Mouse (Mus musculus) Patski (cell line): ENCODE results near the gene Pard6a. TPM values are rescaled to one million over a fixed set of nuclear protein-coding genes. Genes with fewer than 3 reads are reported as not detected.

ENCODE experiments used
- ATAC-seq: fragments of 100-300 bp; one replicate; pipeline ENCODE4 v1.8.0; 2021
- CTCF ChIA-PET: fragments of 350-600 bp; sonication (Branson Sonifier 250); formaldehyde crosslinking; loops from one replicate; lab custom pipeline; 2022; ENCODE audit warnings: inconsistent platforms; lab: Charles Lee
- POLR2A ChIA-PET: fragments of 350-600 bp; sonication (Branson Sonifier 250); formaldehyde crosslinking; loops from one replicate; lab custom pipeline; 2022; ENCODE audit warnings: antibody characterized with exemption, inconsistent platforms; lab: Charles Lee
- DNase-seq: peaks from one replicate; pipeline ENCODE4 v3.0.0-alpha.2; 2011; ENCODE audit warnings: low read depth, low spot score
- H3K27me3 ChIP-seq: fragments of 371-371 bp; one replicate; pipeline ENCODE4 v1.5.1; 2021
- CTCF ChIP-seq: fragments of 100-300 bp; IDR thresholded peaks from one replicate; pipeline ENCODE4 v1.5.1; 2021
- in situ Hi-C: fragments of 300-500 bp; cut with MboI; formaldehyde crosslinking; loops from 3 replicates; pipeline ENCODE4 v1.11.1; 2018; ENCODE audit warnings: low pct_unique_long_range_greater_than_20kb, mixed read lengths
- polyA plus RNA-seq: library from polyadenylated mRNA; unstranded; gene quantifications from one replicate; pipeline ENCODE4 v1.2.3, GENCODE M21; 2021

Pard6a gene
- polyA plus RNA-seq, 1 experiment from 2014 or later = 23.3 TPM

DNA sequence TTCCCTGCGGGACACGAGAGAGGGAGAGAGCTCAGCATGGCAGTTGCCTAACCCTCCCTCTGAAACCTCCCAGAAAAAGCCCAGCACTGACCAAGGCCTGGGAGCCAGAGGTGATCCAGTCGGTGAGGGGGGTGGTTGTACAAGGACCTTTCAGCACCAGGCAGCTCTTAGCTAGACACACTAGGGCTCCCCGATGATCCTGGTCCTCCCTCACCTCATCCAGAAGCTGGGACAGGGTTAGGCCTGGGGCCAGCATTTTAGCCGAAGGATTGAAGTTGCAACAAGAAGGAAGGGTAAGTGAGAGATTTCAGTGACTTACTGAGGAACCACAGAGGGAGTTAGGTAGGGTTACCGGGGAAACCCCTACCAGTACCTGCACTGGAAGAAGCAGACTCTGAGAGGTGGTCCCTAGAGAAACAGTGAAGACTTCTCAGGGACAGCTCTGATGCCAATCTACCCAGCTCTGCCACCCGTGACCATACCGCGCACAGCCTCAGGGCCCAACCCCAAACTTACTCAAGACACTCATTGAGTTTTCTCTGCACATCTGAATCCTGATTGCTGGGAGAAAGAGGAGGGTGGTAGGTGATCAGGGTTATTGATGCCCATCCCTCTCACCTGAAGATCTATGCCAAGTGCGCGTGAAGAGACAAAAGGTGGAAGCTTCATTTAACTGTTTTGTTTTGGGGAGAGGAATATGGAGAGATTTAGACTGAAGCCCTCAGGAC lies 1.3 kb upstream of the Pard6a start:
- in situ Hi-C loops = no loop called here
- ATAC-seq (no peak), DNase-seq (no peak)
- POLR2A ChIA-PET = interaction anchor here (1.3 kb wide), 1 partner anchor 94 kb away, joined by 5 read pairs; no protein-coding TSS in a partner anchor
- no peaks in the 10 kb centered on the region for H3K27me3 ChIP-seq
- TF ChIP-seq CTCF = no peak
- CTCF ChIA-PET = interaction anchor here (1.0 kb wide), 1 partner anchor 31 kb away, joined by 3 read pairs; no protein-coding TSS in a partner anchor

DNA sequence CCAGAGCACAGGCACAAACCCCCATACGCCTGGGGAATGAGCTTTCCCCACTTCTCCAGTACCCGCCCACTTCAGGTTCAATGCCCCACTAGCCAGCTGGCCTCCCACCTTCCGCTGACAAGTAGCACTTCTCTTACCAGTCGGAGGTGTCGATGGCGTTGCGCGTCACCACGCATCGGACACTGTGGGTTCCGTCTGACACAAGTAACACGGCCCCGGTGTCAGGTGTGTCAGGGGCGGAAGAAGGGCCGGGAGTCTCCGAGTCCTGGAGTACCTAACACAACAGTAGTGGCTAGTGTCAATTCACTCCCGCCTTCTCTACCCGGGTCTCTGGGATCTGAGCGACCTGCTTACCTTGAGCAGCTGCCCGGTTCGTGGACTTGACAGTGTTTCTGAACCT lies 382 bp upstream of the Pard6a start:
- DNase-seq = no peak
- in situ Hi-C loops = no loop called here
- POLR2A ChIA-PET = interaction anchor here (1.3 kb wide), 1 partner anchor 94 kb away, joined by 5 read pairs; no protein-coding TSS in a partner anchor
- TF ChIP-seq CTCF = no peak
- peak; percentile 58 for ATAC-seq
- H3K27me3 ChIP-seq = no peaks in the 10 kb centered on the region
- CTCF ChIA-PET = interaction anchor here (1.0 kb wide), 1 partner anchor 32 kb away, joined by 3 read pairs; no protein-coding TSS in a partner anchor

GRCm38 (mm10) chr8:105702001-105702401 lies 1.1 kb downstream of the Pard6a start:
- POLR2A ChIA-PET = no interaction called here

GRCm38 (mm10) chr8:105702731-105703415 lies 1.9 kb downstream of the Pard6a start:
- DNase-seq (no peak), ATAC-seq (no peak)
- in situ Hi-C loops = no loop called here
- no peak for TF ChIP-seq CTCF
- POLR2A ChIA-PET = no interaction called here
- H3K27me3 ChIP-seq = no peaks in the 10 kb centered on the region
- CTCF ChIA-PET = interaction anchor here (1.4 kb wide), 1 partner anchor 139 kb away, joined by 3 read pairs; no protein-coding TSS in a partner anchor

More at GRCm38 (mm10) chr8:105702001-105702401, 1.1 kb downstream of the Pard6a start:
- ATAC-seq (peak; percentile 32), DNase-seq (no peak)
- in situ Hi-C loops = no loop called here
- no peak for TF ChIP-seq CTCF
- CTCF ChIA-PET = no interaction called here
- H3K27me3 ChIP-seq = no peaks in the 10 kb centered on the region

- in situ Hi-C loops = no loop called here
- ATAC-seq (no peak), DNase-seq (no peak)
- ChIA-PET POLR2A (no interaction called here), CTCF (interaction anchor here (1.4 to 1.5 kb wide), 2 partner anchors 10 to 140 kb away, joined by 3 to 4 read pairs; no protein-coding TSS in a partner anchor)
- no peaks in the 10 kb centered on the region for H3K27me3 ChIP-seq
- TF ChIP-seq CTCF = no peak
Measured at GRCm38 (mm10) chr8:105704146-105704812, 3.3 kb downstream of the Pard6a start.

- H3K27me3 ChIP-seq = no peaks in the 10 kb centered on the region
- ChIA-PET POLR2A (interaction anchor here (0.7 kb wide), 1 partner anchor 12 kb away, joined by 3 read pairs; no protein-coding TSS in a partner anchor), CTCF (interaction anchor here (1.5 kb wide), 1 partner anchor 9 kb away, joined by 4 read pairs; no protein-coding TSS in a partner anchor)
- ATAC-seq (no peak), DNase-seq (no peak)
- in situ Hi-C loops = no loop called here
- TF ChIP-seq CTCF = no peak
Measured at GRCm38 (mm10) chr8:105704955-105705354, 4.0 kb downstream of the Pard6a start.

DNA sequence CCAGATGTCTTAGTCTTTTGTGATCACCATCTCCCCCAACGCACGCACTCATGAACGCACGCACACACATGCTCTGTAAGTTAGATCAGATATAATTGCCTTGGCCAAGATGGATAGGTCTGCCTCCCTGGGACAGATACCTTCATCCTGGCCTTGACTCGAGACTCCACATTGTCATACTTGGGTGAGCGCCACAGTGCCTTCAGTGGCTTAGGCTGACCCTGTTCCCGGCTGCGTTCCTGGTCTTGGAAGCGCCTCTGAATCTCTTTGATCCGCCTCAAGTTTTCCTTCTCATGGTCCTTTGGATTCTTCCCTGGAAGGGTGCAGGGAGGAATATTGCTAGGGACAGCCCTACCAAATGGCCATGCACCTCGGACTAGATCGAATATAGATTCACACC lies 5.5 kb downstream of the Pard6a start:
- POLR2A ChIA-PET = no interaction called here
- CTCF ChIA-PET = no interaction called here
- TF ChIP-seq CTCF = no peak
- in situ Hi-C loops = no loop called here
- ATAC-seq = no peak
- no peak for DNase-seq
- H3K27me3 ChIP-seq = no peaks in the 10 kb centered on the region

- TF ChIP-seq CTCF = no peak
- in situ Hi-C loops = no loop called here
- DNase-seq (peak; percentile 56), ATAC-seq (peak; percentile 40)
- ChIA-PET POLR2A (no interaction called here), CTCF (interaction anchor here (0.9 kb wide), 1 partner anchor 63 kb away, joined by 3 read pairs; no protein-coding TSS in a partner anchor)
- no peaks in the 10 kb centered on the region for H3K27me3 ChIP-seq
Measured at GRCm38 (mm10) chr8:105707498-105708403, 6.8 kb downstream of the Pard6a start, which contains the start of the genes 4933405L10Rik and Enkd1. Gene 4933405L10Rik (plus strand): TSS chr8:105707655. Gene Enkd1 (minus strand): TSS chr8:105708210.

GRCm38 (mm10) chr8:105708675-105709074 lies 7.7 kb downstream of the Pard6a start:
- TF ChIP-seq CTCF = no peak
- ChIA-PET POLR2A (interaction anchor here (0.6 kb wide), 1 partner anchor 88 kb away, joined by 4 read pairs; no protein-coding TSS in a partner anchor), CTCF (interaction anchor here (0.9 to 1.0 kb wide), 2 partner anchors 62 to 80 kb away, joined by 3 read pairs; no protein-coding TSS in a partner anchor)
- in situ Hi-C loops = no loop called here
- no peak for DNase-seq
- ATAC-seq = no peak
- H3K27me3 ChIP-seq = no peaks in the 10 kb centered on the region
